Mouse (Mus musculus): Measurements from ENCODE around the gene Saal1.

- TF ChIP-seq CTCF (IDR thresholded peaks at IDR 0.05; ENCODE audit: low read depth) (peak; percentile 99), EP300 (IDR thresholded peaks at IDR 0.05; ENCODE audit: low read depth) (no peak)
Observed at GRCm38 (mm10) chr7:46710390-46710844, at the start of gene Saal1.
